Mouse (Mus musculus): Measurements from ENCODE around the gene Fbh1. TPM values are rescaled to one million over a fixed set of nuclear protein-coding genes. Genes with fewer than 3 reads are reported as not detected.

Gene Fbh1
- 46.4 TPM for polyA plus RNA-seq (2017; shearing (Covaris generic))

GRCm38 (mm10) chr2:11777091-11778068 is at the start of gene Fbh1, which contains the start of gene Ankrd16:
Fbh1 (minus strand) TSS chr2:11777582.
Ankrd16 (plus strand) TSS chr2:11777876.

DNA sequence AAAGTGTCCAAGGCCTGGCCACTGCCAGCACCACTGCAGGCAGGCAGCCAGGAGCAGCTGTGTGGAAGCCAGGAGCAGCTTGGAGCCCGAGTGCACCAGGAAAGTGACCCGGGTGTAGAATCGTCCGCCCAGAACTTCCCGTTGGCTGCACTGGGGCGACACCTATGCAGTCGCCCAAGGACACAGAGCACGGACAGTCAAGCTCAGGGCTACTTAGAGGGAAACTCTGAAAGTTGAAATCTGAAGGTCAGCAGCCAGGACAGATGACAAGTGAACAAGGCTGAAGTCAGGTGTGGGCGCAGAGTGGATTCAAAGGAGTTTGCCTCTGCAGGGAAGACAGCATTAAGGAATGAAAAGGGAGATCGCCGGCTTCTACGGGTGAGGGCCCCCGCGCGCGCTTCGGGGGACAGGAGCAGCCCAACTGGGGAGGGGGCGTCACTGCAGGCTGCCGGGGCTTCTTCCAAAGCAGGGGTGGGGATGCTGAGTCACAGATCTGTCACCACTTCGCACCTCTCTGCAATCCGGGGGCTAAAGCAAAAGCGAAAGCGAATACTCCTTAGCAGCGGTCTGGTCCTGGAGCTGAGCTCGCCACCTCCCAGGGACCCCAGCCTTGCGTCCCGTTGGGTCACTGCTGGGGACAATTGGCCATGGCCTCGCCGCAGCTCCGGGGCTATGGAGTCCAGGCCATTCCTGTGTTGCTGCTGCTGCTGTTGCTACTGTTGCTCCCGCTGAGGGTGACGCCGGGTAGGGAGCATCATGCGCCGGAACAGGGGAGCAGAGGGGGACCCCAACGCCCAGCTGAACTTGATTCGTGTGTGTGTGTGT is 72.0 kb downstream of the Fbh1 start, which contains the start of gene Il15ra:
Il15ra (plus strand) TSS at position 90 of the 825 bp plus-strand sequence.

Other genes starting within 250 kb of the Fbh1 start
- 16.1 TPM for gene Pfkfb3, start 223.5 kb downstream of the Fbh1 start, polyA plus RNA-seq (2017; shearing (Covaris generic))
- 126 TPM for gene Rbm17, start 173.4 kb downstream of the Fbh1 start, polyA plus RNA-seq (2017; shearing (Covaris generic))
- gene Gm17490, start 151.3 kb downstream of the Fbh1 start, polyA plus RNA-seq (2017; shearing (Covaris generic)), result not detected
- 20.6 TPM for gene Il2ra, start 134.8 kb downstream of the Fbh1 start, polyA plus RNA-seq (2017; shearing (Covaris generic))
- 18.1 TPM for gene Il15ra, start 72.3 kb downstream of the Fbh1 start, polyA plus RNA-seq (2017; shearing (Covaris generic))
- gene Ankrd16, start 294 bp upstream of the Fbh1 start, polyA plus RNA-seq (2017; shearing (Covaris generic)), result 57.7 TPM